Mouse (Mus musculus): Measurements from ENCODE around the gene Gpr146.

GRCm38 (mm10) chr5:139345364-139345714, 32.2 kb upstream of the Gpr146 start:
- no peak for TF ChIP-seq CTCF (IDR thresholded peaks at IDR 0.05; ENCODE audit: low read depth, low read length)
- TF ChIP-seq POLR2A (IDR thresholded peaks at IDR 0.05; ENCODE audit: insufficient read depth, low read length), result no peak
- TF ChIP-seq EP300 (IDR thresholded peaks at IDR 0.05; ENCODE audit: insufficient read depth, low read depth, low read length), result no peak

Data from ES-Bruce4 (cell line).